Mouse (Mus musculus) naive thymus-derived CD4-positive, alpha-beta T cell, adult 2 months (primary cell): ENCODE measurements around the gene Ptpn1.

Source experiments
- DNase-seq: peaks from one replicate; pipeline ENCODE4 v3.0.0-alpha.2; 2011; ENCODE audit warnings: low read depth

The Ptpn1 gene

GRCm38 (mm10) chr2:167948047-167948446, 16.2 kb downstream of the Ptpn1 start:
- no peak for DNase-seq

DNA sequence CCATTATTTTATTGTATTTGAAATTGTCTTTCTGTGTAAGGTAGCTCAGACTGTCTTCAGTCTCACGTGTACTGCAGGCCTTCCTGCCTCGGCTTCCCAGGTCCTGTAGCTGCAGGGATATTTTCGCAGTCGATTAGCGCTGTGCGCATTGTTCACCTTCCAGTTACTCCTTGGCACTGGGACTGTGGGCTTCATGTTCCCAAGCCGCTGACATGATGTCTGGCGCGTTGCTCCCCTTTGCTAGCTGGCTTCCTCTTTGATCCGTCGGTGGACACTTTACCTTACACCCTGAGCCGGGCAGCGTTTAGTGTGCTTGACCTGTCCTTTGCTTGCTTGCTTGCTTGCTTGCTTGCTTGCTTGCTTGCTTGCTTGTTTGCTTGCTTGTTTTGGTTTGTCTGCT, 16.7 kb downstream of the Ptpn1 start:
- no peak for DNase-seq

DNA sequence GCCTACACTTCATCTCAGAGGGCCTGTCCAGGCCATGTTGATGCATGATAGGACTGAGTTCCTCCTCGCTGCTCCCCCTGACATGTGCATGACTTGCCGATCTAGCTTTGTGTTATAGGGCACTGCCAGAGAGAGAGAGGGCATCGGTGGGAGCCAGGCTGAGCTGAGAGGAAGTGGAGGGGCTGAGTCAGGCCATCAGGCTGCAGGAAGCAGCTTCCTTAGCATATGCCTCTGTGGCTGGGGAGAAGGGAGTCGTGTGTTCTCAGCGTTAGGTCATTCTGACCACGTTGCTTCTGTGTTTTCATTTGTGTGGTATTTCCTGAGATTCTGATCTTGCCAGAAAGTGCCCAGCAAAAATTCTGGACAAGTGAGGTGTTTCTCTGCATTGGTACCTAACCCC, 17.4 kb downstream of the Ptpn1 start:
- DNase-seq: peak; percentile 48

GRCm38 (mm10) chr2:167949808-167950207, 18.0 kb downstream of the Ptpn1 start:
- peak; percentile 50 for DNase-seq

DNA sequence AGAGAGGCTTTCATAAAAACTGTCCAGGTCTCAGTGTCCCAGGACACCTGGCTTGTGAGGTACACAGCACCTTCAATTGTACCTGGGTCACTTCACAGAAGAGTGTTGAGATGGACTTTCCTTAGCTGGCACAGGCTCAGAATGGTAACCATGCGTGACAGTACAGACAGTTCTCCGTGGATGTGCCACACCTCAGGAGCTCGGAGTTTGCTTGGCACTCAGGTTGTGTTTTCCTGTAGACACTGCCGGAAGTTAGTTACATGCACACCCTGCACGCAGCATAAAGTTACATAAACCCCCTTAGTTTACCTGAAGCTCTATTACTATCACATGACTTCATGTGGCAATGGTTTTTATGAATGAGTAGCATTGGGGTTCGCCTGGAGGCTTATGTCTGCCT, 18.8 kb downstream of the Ptpn1 start:
- DNase-seq: no peak

GRCm38 (mm10) chr2:167951301-167952211, 19.7 kb downstream of the Ptpn1 start:
- no peak for DNase-seq

DNA sequence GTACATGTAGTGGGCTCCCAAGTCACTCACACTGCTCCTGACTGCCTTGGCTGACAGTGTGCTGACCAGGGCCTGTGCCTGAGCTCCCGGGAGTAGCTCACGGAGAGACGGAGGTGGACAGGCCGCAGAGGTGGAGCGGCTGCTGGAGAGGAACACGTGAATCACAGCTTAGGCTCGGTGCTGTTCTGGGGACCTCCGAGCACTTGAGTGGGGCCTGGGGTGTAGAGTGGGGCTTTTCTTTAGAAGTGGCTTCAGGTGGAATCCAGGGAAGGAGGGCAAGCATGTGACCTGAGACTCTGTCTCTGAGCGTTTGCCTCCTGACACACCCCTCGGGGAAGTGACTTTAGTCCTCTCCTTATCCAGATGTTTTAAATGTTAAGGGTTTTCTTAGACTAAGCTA, 22.0 kb downstream of the Ptpn1 start:
- DNase-seq: no peak

- DNase-seq: no peak
Measured at GRCm38 (mm10) chr2:167954928-167955327, 23.1 kb downstream of the Ptpn1 start.

- no peak for DNase-seq
Measured at GRCm38 (mm10) chr2:167957539-167957938, 25.7 kb downstream of the Ptpn1 start.

- no peak for DNase-seq
Measured at GRCm38 (mm10) chr2:167958082-167958788, 26.4 kb downstream of the Ptpn1 start.

DNA sequence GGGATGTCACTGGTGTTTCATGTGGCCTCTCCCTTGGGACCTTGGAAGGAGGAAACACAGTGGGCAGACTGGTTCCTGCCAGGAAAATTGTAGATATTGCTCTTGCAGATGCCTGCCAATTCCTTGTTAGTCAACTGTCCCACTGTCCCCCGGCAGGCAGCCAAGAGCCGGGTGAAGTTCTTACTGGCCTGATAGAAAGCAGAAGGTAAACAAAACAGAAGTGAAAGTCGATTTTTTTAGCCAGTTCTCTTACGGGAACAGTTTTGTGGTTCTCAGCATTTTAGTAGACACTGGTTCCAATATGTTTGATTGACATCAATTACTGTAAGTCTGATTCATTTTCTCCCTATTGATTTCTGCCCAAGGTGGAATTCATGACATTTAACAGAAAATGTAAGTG, 27.0 kb downstream of the Ptpn1 start:
- DNase-seq: no peak

- DNase-seq: no peak
Measured at GRCm38 (mm10) chr2:167959384-167959911, 27.6 kb downstream of the Ptpn1 start.

DNA sequence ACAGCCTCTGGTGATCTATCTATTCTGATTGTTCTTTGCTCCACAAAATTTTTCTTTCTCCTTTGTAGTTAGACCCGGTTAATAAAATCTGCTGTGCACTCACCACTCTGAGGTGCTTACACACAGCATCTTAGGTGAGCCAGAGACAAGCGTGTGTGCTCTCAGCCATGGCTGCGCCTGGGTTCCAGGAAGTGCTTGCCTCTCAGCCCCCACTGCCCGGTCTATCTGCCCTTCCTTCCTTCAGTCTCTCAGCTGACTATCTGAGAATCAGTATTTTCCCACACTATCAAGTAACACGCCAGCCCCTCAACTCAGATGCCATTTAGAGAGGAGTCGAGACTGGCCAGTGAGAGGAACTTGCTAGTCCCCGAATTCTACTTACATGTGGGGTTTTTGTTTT, 28.1 kb downstream of the Ptpn1 start:
- no peak for DNase-seq

GRCm38 (mm10) chr2:167960584-167960983, 28.7 kb downstream of the Ptpn1 start:
- no peak for DNase-seq

DNA sequence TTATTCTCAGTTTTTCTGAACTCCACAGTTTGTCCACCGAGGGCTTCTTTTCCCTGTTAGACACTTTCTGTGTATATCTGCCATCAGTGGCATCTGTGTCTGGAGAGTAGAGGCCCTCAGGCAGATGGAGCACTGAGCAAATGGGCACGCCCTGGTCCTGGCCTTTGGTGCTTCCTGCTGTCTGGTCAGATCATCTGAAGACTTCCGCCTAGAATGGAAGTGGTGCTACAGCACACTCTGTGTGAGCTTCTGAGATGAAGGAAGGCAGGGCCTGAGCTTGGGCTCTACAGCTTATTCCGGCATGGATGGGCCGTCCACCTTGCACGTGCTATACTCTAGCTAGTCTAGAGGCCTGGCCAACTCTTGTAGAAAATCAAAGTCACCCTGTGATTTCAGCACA, 30.5 kb downstream of the Ptpn1 start:
- DNase-seq: no peak

DNA sequence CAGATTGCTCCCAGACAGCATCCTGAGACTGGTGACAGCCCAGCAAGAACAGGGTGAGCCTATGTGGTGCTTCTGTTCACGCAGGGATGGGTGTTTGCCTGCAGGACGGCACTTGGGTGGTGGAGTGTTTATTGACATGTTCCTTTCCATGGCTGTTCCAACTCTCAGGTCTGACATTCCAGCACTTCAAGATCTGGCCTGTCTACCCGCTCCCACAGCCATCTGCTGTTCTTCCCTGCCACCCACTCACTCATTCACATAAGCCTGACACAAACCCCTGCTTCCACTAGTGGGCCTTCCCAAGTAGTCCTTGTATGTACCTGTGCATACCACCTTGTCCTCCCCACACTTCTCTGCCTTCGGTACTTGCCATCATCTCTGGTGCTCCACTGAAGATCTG, 31.3 kb downstream of the Ptpn1 start:
- no peak for DNase-seq

DNA sequence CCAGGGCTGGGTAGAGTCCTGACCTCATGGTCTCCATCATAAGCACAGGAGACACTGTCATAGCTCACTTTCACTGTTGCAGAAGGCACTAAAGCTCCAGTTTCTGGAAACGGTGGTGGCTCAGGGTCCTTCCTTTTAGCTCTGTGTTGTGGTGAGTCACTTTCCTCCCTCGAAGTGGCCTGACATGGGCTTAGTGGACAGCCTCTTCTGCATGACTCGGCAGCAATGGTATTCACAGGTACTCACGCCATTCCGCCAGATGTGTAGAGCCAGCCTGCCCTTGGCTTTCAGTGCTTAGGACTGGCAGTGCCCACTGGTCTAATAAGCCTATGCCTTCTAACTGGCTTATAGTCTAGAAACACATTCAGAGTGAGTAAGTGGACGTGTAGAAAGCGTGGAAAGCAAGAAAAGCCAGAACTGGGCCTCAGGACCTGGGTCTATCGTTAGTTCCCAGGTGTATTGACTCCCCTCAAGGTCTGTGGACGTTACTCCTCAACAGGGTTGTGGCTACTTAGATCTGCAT, 32.0 kb downstream of the Ptpn1 start:
- DNase-seq: no peak

DNA sequence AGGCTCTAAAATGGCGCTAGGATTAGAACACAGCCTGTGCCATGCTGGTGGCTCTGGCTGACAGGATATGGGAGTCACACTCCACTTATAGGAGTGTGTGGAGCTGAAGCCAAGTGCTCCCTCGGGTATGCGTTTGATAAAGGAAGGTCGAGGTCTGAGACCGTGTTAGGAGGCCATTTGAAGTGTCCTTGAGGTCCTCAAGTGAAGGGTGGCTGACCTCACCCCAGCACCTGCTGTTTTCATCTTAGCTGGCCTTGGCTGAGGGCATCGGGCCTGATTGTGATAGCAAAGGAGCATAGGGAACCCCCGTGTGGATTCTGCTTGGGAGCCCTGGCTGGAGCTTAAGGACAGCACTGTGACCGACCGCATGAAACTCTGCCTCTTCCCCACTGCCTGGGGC, 32.5 kb downstream of the Ptpn1 start:
- no peak for DNase-seq

- DNase-seq: no peak
Measured at GRCm38 (mm10) chr2:167965911-167966310, 34.1 kb downstream of the Ptpn1 start.

- no peak for DNase-seq
Measured at GRCm38 (mm10) chr2:167968504-167968903, 36.6 kb downstream of the Ptpn1 start.

DNA sequence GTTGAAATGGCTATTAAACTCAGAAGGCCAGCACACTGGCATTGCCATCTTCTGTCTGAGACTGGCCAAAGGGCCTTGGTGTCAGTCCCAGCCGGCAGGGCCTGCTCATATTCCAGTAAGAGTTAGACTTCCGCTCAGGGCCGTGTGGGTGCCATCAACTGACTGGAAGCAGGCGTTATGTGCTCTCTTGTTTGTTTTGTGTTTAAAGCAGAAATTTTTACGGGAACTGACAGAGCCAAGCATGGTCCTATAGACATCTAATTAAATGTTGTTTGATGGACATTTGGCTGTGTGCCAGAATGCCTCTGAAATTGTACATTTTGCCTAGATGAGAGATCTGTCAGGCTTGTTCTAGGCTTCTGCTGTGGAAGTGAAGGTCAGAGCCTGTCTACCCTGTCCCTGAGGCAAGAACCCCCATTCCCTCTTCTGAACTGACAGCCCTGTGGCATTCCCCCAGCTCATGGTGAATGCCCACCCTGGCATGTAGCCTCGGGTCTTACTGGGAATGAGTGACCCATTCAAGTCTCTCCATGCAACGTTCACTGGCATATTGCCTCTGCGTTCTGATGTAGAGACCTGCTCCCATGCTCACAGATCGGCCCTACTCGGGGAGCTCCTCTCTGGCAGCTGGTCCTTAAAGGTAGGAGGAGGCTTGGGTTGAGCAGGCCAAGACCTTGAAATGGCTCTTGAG, 38.1 kb downstream of the Ptpn1 start:
- DNase-seq: no peak

DNA sequence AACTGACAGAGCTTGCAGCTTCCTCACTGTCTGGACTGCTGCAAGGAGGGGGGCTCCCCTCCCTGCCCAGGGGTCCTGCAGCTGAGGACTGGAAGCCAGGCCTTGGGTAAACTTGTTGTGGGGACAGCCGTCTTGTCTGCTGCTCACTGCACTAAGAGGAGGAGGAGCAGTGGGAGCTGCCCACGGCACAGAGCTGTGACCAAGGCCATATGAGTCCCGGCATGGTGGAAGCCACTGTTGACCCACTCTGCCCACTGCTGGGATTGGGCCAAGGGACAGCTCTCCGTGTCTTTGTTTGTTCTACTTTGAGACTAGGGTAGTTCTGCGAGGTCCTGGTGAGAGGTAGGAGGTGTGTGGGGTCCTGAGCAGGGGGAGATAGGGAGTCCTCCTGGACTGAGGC, 40.3 kb downstream of the Ptpn1 start:
- DNase-seq: no peak
